Mouse (Mus musculus) hindbrain, embryonic 10.5 days (tissue): ENCODE measurements around the gene Fam111a. TPM values are rescaled to one million over a fixed set of nuclear protein-coding genes. Genes with fewer than 3 reads are reported as not detected.
A peak's percentile ranks its signal among the peaks of the same experiment; 100 is the strongest.

ENCODE experiments used
- DNase-seq: peaks from one replicate; pipeline ENCODE4 v3.0.0-alpha.2; 2017; ENCODE audit warnings: low spot score
- H3K27ac ChIP-seq: fragments of 300-500 bp; sonication (generic); 2 replicates; pipeline ENCODE4 v1.5.1; 2016; ENCODE audit warnings: mild to moderate bottlenecking, moderate library complexity
- H3K27me3 ChIP-seq: fragments of 300-500 bp; sonication (generic); 2 replicates; pipeline ENCODE4 v1.6.1; 2016; ENCODE audit warnings: mild to moderate bottlenecking; ENCODE audit not compliant: poor library complexity, insufficient read depth, severe bottlenecking
- H3K36me3 ChIP-seq: fragments of 300-500 bp; sonication (generic); 2 replicates; pipeline ENCODE4 v1.6.1; 2016; ENCODE audit warnings: mild to moderate bottlenecking, moderate library complexity
- H3K4me1 ChIP-seq: fragments of 300-500 bp; sonication (generic); replicated peaks from 2 replicates; pipeline ENCODE4 v1.6.1; 2016; ENCODE audit warnings: mild to moderate bottlenecking
- H3K4me3 ChIP-seq: fragments of 300-500 bp; sonication (generic); 2 replicates; pipeline ENCODE4 v1.5.1; 2016; ENCODE audit warnings: mild to moderate bottlenecking, moderate library complexity
- H3K9me3 ChIP-seq: fragments of 300-500 bp; sonication (generic); 2 replicates; pipeline ENCODE4 v1.6.1; 2016; ENCODE audit warnings: mild to moderate bottlenecking, moderate library complexity
- WGBS: fragments of 180-500 bp; shearing (Covaris S2); methylation state at CpG from one replicate; pipeline ENCODE4 v1.1.7; 2016; 5-methylcytosine and 5-hydroxymethylcytosine counted together
- polyA plus RNA-seq: library from polyadenylated mRNA; unstranded; fragments of >200 nt; fragmentation: Nextera tagmentation; extraction: Ambion mirVana; gene quantifications from 2 replicates; pipeline ENCODE4 v1.2.1, GENCODE M21; 2016

The Fam111a gene
- polyA plus RNA-seq, 1 experiment from 2014 or later, result 15.3 TPM

GRCm38 (mm10) chr19:12523377-12523776 is 22.2 kb upstream of the Fam111a start:
- no peak overlapping the region for H3K4me3 ChIP-seq
- H3K36me3 ChIP-seq, result no peaks in the 10 kb centered on the region
- WGBS, result 58% methylated on average over 4 of the region's 4 CpGs
- no peak for DNase-seq
- no peaks in the 10 kb centered on the region for H3K27me3 ChIP-seq
- H3K27ac ChIP-seq, result no peak overlapping the region
- H3K4me1 ChIP-seq, result no peaks in the 10 kb centered on the region
- no peaks in the 10 kb centered on the region for H3K9me3 ChIP-seq

GRCm38 (mm10) chr19:12537168-12537567 is 8.4 kb upstream of the Fam111a start:
- Histone ChIP-seq H3K27ac (no peak overlapping the region), H3K4me3 (no peak overlapping the region), H3K27me3 (no peaks in the 10 kb centered on the region), H3K4me1 (no peaks in the 10 kb centered on the region), H3K9me3 (no peaks in the 10 kb centered on the region), H3K36me3 (no peaks in the 10 kb centered on the region)
- no peak for DNase-seq

GRCm38 (mm10) chr19:12539975-12540374 is 5.6 kb upstream of the Fam111a start:
- H3K27ac ChIP-seq, result no peak overlapping the region
- no peaks in the 10 kb centered on the region for H3K27me3 ChIP-seq
- no peak overlapping the region for H3K4me3 ChIP-seq
- no peaks in the 10 kb centered on the region for H3K36me3 ChIP-seq
- DNase-seq, result no peak
- 84% methylated on average over 1 of the region's 1 CpGs for WGBS
- H3K4me1 ChIP-seq, result no peaks in the 10 kb centered on the region
- H3K9me3 ChIP-seq, result no peaks in the 10 kb centered on the region

- Histone ChIP-seq H3K9me3 (no peaks in the 10 kb centered on the region), H3K36me3 (no peaks in the 10 kb centered on the region), H3K4me3 (no peak overlapping the region), H3K27me3 (no peaks in the 10 kb centered on the region), H3K4me1 (no peaks in the 10 kb centered on the region), H3K27ac (no peak overlapping the region)
- WGBS, result 73% methylated on average over 3 of the region's 3 CpGs
- DNase-seq, result no peak
Observed at GRCm38 (mm10) chr19:12540727-12541126, 4.8 kb upstream of the Fam111a start.

DNA sequence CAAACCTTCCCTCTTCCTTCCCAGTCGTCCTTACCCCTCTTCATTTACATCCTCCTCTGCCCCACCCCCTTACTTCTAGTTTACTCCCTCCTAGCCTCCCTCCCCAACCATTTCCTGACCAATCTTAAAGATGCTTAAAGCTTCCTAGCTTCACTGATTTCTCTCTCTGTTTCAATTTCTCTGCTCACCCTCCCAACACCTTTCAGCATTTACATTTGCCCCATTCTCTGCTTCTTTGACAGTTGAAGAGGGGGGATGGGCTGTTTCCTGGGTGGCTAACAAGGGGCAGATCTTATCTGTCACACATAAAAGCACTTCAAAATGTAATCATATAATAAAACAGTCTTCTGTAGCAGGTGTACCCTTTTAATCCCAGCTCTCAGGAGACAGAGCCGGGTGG is 3.9 kb upstream of the Fam111a start:
- Histone ChIP-seq H3K4me3 (no peak overlapping the region), H3K9me3 (no peaks in the 10 kb centered on the region), H3K27me3 (no peaks in the 10 kb centered on the region), H3K4me1 (no peaks in the 10 kb centered on the region), H3K36me3 (no peaks in the 10 kb centered on the region), H3K27ac (no peak overlapping the region)
- no peak for DNase-seq
- WGBS, result 33% methylated on average over 2 of the region's 2 CpGs

DNA sequence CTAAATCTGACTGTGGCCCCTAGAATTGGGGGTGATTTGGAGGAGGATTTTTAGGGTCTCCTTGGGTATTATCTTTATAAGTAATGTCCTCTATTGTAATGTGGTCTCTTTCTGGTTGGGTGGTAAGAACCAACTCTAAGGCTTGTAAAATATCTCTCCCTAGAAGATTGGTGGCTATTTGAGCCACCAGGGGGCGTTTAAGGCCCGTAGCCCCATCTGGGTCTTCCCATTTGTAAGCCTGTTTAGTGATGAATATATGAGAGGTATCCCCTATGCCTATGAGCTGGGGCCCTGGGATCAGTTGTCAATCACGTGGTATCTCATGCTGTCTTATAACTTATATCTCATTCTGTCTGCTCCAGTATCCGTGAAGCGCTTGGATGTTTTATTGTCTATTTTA is 3.6 kb downstream of the Fam111a start:
- 86% methylated on average over 5 of the region's 5 CpGs for WGBS
- no peak overlapping the region for H3K27ac ChIP-seq
- H3K9me3 ChIP-seq, result no peaks in the 10 kb centered on the region
- H3K4me3 ChIP-seq, result no peak overlapping the region
- H3K4me1 ChIP-seq, result no peaks in the 10 kb centered on the region
- H3K36me3 ChIP-seq, result no peaks in the 10 kb centered on the region
- peak; percentile 5 for DNase-seq
- H3K27me3 ChIP-seq, result no peaks in the 10 kb centered on the region

GRCm38 (mm10) chr19:12550005-12550942 is 4.7 kb downstream of the Fam111a start:
- no peak overlapping the region for H3K27ac ChIP-seq
- no peaks in the 10 kb centered on the region for H3K36me3 ChIP-seq
- 61% methylated on average over 5 of the region's 5 CpGs for WGBS
- no peaks in the 10 kb centered on the region for H3K4me1 ChIP-seq
- no peak for DNase-seq
- no peaks in the 10 kb centered on the region for H3K27me3 ChIP-seq
- H3K9me3 ChIP-seq, result no peaks in the 10 kb centered on the region
- H3K4me3 ChIP-seq, result no peak overlapping the region

GRCm38 (mm10) chr19:12556293-12556692 is 10.8 kb downstream of the Fam111a start:
- no peak overlapping the region for H3K4me3 ChIP-seq
- no peak for DNase-seq
- H3K27me3 ChIP-seq, result no peaks in the 10 kb centered on the region
- 95% methylated on average over 2 of the region's 2 CpGs for WGBS
- H3K27ac ChIP-seq, result no peak overlapping the region
- no peaks in the 10 kb centered on the region for H3K9me3 ChIP-seq
- no peaks in the 10 kb centered on the region for H3K4me1 ChIP-seq
- H3K36me3 ChIP-seq, result no peaks in the 10 kb centered on the region

DNA sequence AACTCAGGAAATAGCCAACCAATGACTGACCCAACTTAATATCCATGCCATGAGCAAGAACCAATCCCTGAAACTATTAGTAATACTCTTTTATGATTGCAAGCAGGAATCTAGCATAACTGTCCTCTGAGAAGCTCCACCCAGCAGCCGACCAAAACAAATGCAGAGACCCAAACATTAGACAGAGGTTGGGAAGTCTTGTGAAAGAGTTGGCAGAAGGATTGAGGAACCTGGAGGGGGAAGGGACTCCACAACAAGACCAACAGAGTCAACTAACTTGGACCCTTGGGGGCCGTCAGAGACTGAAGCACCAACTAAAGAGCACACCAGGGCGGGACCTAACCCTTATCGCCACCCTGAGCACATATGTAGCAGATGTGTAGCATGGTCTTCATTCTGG is 12.7 kb downstream of the Fam111a start:
- Histone ChIP-seq H3K4me1 (no peaks in the 10 kb centered on the region), H3K4me3 (no peak overlapping the region), H3K36me3 (no peaks in the 10 kb centered on the region), H3K9me3 (no peaks in the 10 kb centered on the region), H3K27ac (no peak overlapping the region), H3K27me3 (no peaks in the 10 kb centered on the region)
- 85% methylated on average over 4 of the region's 4 CpGs for WGBS
- DNase-seq, result no peak

DNA sequence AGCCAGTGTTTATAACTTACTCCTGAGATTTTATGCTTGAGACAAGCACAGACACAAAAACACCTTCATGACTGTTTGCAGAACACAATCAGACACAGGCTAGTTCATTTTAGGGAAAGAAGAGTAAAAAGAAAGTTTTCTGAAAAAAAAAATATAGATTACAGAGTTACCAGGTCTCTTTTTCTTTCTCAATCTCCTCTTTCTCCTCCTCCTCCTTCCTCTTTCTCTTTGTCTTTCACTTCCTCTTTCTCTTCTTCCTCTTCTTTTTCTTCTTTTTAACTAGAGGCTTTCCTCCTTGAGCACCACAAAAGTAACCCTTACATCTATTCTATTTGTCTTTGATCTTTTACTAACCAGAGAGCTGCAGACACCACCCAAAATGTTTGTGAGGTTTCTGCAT is 18.7 kb downstream of the Fam111a start:
- Histone ChIP-seq H3K27me3 (no peaks in the 10 kb centered on the region), H3K4me1 (no peaks in the 10 kb centered on the region), H3K36me3 (no peaks in the 10 kb centered on the region), H3K27ac (no peak overlapping the region), H3K9me3 (no peaks in the 10 kb centered on the region), H3K4me3 (no peak overlapping the region)
- no peak for DNase-seq

DNA sequence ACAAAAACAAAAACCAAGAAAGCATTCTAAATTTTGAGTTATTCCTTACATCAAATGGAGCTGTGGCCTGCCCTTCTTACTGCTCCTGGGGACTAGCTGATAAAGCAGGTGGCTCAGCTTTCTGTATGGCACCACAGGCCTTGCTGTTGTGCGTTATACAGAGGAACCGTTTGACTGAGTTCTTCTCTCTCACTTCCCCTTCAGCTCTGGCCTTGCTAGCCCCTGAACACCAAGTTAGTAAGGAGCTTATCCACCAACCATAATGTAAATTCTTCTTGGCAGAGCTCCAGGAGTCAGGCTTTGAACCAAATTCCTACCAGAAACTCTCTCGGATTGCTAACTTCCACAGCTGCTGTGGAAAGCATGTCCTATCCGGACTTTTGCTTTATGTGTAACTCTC is 21.5 kb downstream of the Fam111a start:
- Histone ChIP-seq H3K4me3 (no peak overlapping the region), H3K27me3 (no peaks in the 10 kb centered on the region), H3K27ac (no peak overlapping the region), H3K4me1 (no peaks in the 10 kb centered on the region), H3K9me3 (no peaks in the 10 kb centered on the region), H3K36me3 (no peaks in the 10 kb centered on the region)
- DNase-seq, result no peak
- WGBS, result 82% methylated on average over 4 of the region's 4 CpGs

DNA sequence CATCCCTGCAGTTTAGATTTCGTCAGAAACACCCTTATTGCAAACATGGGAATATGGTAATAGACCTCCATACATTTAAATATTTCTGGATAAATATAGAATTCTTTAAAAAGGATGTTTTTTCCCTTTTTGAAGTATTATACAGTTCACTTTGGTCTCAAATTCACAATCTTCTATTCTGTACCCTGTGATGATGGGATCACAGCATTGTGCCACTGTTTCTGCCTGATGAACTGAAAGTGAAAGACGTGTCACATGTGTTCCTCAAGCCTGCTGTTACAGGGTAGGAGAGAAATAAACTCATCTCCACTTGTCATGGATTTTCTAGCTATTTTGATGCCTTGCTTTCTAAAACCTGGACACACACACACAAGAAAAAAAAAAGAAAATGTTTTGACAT is 25.3 kb downstream of the Fam111a start:
- H3K27me3 ChIP-seq, result no peaks in the 10 kb centered on the region
- WGBS, result 75% methylated on average over 2 of the region's 2 CpGs
- no peak overlapping the region for H3K4me3 ChIP-seq
- H3K27ac ChIP-seq, result no peak overlapping the region
- no peak for DNase-seq
- H3K4me1 ChIP-seq, result peaks cover 20% of the 10 kb centered on the region
- no peaks in the 10 kb centered on the region for H3K9me3 ChIP-seq
- no peaks in the 10 kb centered on the region for H3K36me3 ChIP-seq

DNA sequence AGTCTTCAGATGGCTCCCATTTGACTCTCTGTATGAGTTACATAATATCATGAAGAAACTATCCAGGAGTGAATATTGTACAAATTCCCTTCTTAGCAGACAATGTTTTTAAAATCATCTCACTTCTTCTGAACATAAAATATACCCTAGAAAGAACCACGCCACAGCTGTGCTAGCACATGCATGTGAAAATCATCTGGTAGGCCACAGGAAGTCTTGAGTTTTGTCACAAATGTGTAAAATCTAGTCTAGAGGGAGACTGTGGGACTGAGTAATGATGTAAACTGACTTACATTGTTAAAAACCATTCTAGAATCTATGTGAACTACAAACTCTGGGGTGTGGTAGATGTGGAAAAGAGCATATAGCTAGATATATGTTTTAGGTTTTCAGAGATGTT is 26.1 kb downstream of the Fam111a start:
- Histone ChIP-seq H3K36me3 (peaks cover under 1% of the 10 kb centered on the region; the same call in 1 of the 2 replicates), H3K9me3 (no peaks in the 10 kb centered on the region), H3K4me1 (peaks cover 20% of the 10 kb centered on the region), H3K27ac (no peak overlapping the region), H3K27me3 (no peaks in the 10 kb centered on the region), H3K4me3 (no peak overlapping the region)
- no peak for DNase-seq
- WGBS, result 93% methylated on average over 1 of the region's 1 CpGs
